Mouse (Mus musculus) cerebellum, adult (tissue): Measurements from ENCODE around the gene Psmd13.

Source experiments
- ATAC-seq: cut with Nextera tagmentation; 2 replicates; pipeline ENCODE4 v1.9.2; 2017; ENCODE audit warnings: mild to moderate bottlenecking, moderate library complexity, mixed read lengths; ENCODE audit not compliant: insufficient number of reproducible peaks, low FRiP score, low TSS enrichment

Psmd13 gene

GRCm38 (mm10) chr7:140902036-140902875, 20.5 kb downstream of the Psmd13 start:
- no peak for ATAC-seq

- ATAC-seq, result peak; percentile 56; the same call in 1 of the 2 replicates
These were observed 21.4 kb downstream of the Psmd13 start for GRCm38 (mm10) chr7:140903212-140903611.

- ATAC-seq, result no peak
These were observed 23.9 kb downstream of the Psmd13 start for GRCm38 (mm10) chr7:140905642-140906081.

- no peak for ATAC-seq
These were observed 25.4 kb downstream of the Psmd13 start for GRCm38 (mm10) chr7:140907131-140907530.

GRCm38 (mm10) chr7:140907697-140908096, 25.9 kb downstream of the Psmd13 start:
- no peak for ATAC-seq

- ATAC-seq, result no peak
These were observed 26.4 kb downstream of the Psmd13 start for GRCm38 (mm10) chr7:140908181-140908580.

GRCm38 (mm10) chr7:140908634-140909107, 26.9 kb downstream of the Psmd13 start:
- peak; percentile 36; the same call in 1 of the 2 replicates for ATAC-seq

- no peak for ATAC-seq
These were observed 30.5 kb downstream of the Psmd13 start for GRCm38 (mm10) chr7:140912293-140912692.

- ATAC-seq, result no peak
These were observed 31.2 kb downstream of the Psmd13 start for GRCm38 (mm10) chr7:140912846-140913482.

GRCm38 (mm10) chr7:140914031-140914690, 32.4 kb downstream of the Psmd13 start:
- ATAC-seq, result no peak

- ATAC-seq, result no peak
These were observed 38.1 kb downstream of the Psmd13 start for GRCm38 (mm10) chr7:140919911-140920310.

- no peak for ATAC-seq
These were observed 38.8 kb downstream of the Psmd13 start, which contains the start of gene Nlrp6 for GRCm38 (mm10) chr7:140920418-140921029. Gene Nlrp6 (plus strand): TSS chr7:140920902.

- no peak for ATAC-seq
These were observed 39.6 kb downstream of the Psmd13 start for GRCm38 (mm10) chr7:140921225-140921975.

GRCm38 (mm10) chr7:140922398-140923069, 40.8 kb downstream of the Psmd13 start:
- peak; percentile 68; the same call in 1 of the 2 replicates for ATAC-seq

- ATAC-seq, result no peak
These were observed 41.5 kb downstream of the Psmd13 start for GRCm38 (mm10) chr7:140923070-140923775.

GRCm38 (mm10) chr7:140927181-140927580, 45.4 kb downstream of the Psmd13 start:
- no peak for ATAC-seq

- ATAC-seq, result no peak
These were observed 56.7 kb downstream of the Psmd13 start for GRCm38 (mm10) chr7:140938436-140938835.

- no peak for ATAC-seq
These were observed 57.1 kb downstream of the Psmd13 start for GRCm38 (mm10) chr7:140938896-140939295.
